Mouse (Mus musculus): ENCODE results near the gene BC003965. TPM values are rescaled to one million over a fixed set of nuclear protein-coding genes. Genes with fewer than 3 reads are reported as not detected.

BC003965 gene
- polyA plus RNA-seq, 1 experiment from 2014 or later = 36.2 TPM

Other genes starting within 250 kb of the BC003965 start
- 76.5 and 78.2 TPM in 2 replicates for gene Mapk8ip3, start 247.6 kb upstream of the BC003965 start, polyA plus RNA-seq (2016; fragmentation: Nextera tagmentation; extraction: Ambion mirVana)
- 304 and 312 TPM in 2 replicates for gene Jpt2, start 223.9 kb upstream of the BC003965 start, polyA plus RNA-seq (2016; fragmentation: Nextera tagmentation; extraction: Ambion mirVana)
- 12.8 and 14.6 TPM in 2 replicates for gene Cramp1l, start 168.8 kb upstream of the BC003965 start, polyA plus RNA-seq (2016; fragmentation: Nextera tagmentation; extraction: Ambion mirVana)
- gene Ift140, start 168.5 kb upstream of the BC003965 start, polyA plus RNA-seq (2016; fragmentation: Nextera tagmentation; extraction: Ambion mirVana) = 28.1 and 31.8 TPM in 2 replicates
- 8.2 and 9.1 TPM in 2 replicates for gene Tmem204, start 101.0 kb upstream of the BC003965 start, polyA plus RNA-seq (2016; fragmentation: Nextera tagmentation; extraction: Ambion mirVana)
- 42.4 and 47.5 TPM in 2 replicates for gene Telo2, start 68.6 kb upstream of the BC003965 start, polyA plus RNA-seq (2016; fragmentation: Nextera tagmentation; extraction: Ambion mirVana)
- 0.18 TPM in 1 of 2 replicates, not detected in the other for gene Ptx4, start 63.8 kb upstream of the BC003965 start, polyA plus RNA-seq (2016; fragmentation: Nextera tagmentation; extraction: Ambion mirVana)
- 23.9 and 26.1 TPM in 2 replicates for gene Clcn7, start 51.2 kb upstream of the BC003965 start, polyA plus RNA-seq (2016; fragmentation: Nextera tagmentation; extraction: Ambion mirVana)
- not detected in 2 replicates for gene Ccdc154, start 22.1 kb upstream of the BC003965 start, polyA plus RNA-seq (2016; fragmentation: Nextera tagmentation; extraction: Ambion mirVana)
- gene Gm38655, start 9.1 kb upstream of the BC003965 start, polyA plus RNA-seq (2016; fragmentation: Nextera tagmentation; extraction: Ambion mirVana) = not detected in 2 replicates
- 10.0 and 11.3 TPM in 2 replicates for gene Unkl, start 3.8 kb downstream of the BC003965 start, polyA plus RNA-seq (2016; fragmentation: Nextera tagmentation; extraction: Ambion mirVana)
- 60.1 and 64.4 TPM in 2 replicates for gene Gnptg, start 55.6 kb downstream of the BC003965 start, polyA plus RNA-seq (2016; fragmentation: Nextera tagmentation; extraction: Ambion mirVana)
- gene Tsr3, start 55.6 kb downstream of the BC003965 start, polyA plus RNA-seq (2016; fragmentation: Nextera tagmentation; extraction: Ambion mirVana) = 61.0 and 64.2 TPM in 2 replicates
- 2.9 and 3.8 TPM in 2 replicates for gene Baiap3, start 71.8 kb downstream of the BC003965 start, polyA plus RNA-seq (2016; fragmentation: Nextera tagmentation; extraction: Ambion mirVana)
- gene Ube2i, start 90.1 kb downstream of the BC003965 start, polyA plus RNA-seq (2016; fragmentation: Nextera tagmentation; extraction: Ambion mirVana) = 849 and 866 TPM in 2 replicates
- gene Prss34, start 113.8 kb downstream of the BC003965 start, polyA plus RNA-seq (2016; fragmentation: Nextera tagmentation; extraction: Ambion mirVana) = not detected in 2 replicates
- gene Prss28, start 124.1 kb downstream of the BC003965 start, polyA plus RNA-seq (2016; fragmentation: Nextera tagmentation; extraction: Ambion mirVana) = not detected in 2 replicates
- gene Prss29, start 134.1 kb downstream of the BC003965 start, polyA plus RNA-seq (2016; fragmentation: Nextera tagmentation; extraction: Ambion mirVana) = not detected in 2 replicates
- gene Tpsab1, start 161.0 kb downstream of the BC003965 start, polyA plus RNA-seq (2016; fragmentation: Nextera tagmentation; extraction: Ambion mirVana) = not detected in 2 replicates
- not detected in 2 replicates for gene Tpsb2, start 181.8 kb downstream of the BC003965 start, polyA plus RNA-seq (2016; fragmentation: Nextera tagmentation; extraction: Ambion mirVana)
- gene Tpsg1, start 184.7 kb downstream of the BC003965 start, polyA plus RNA-seq (2016; fragmentation: Nextera tagmentation; extraction: Ambion mirVana) = 0.29 and 0.45 TPM in 2 replicates
- gene Cacna1h, start 249.2 kb downstream of the BC003965 start, polyA plus RNA-seq (2016; fragmentation: Nextera tagmentation; extraction: Ambion mirVana) = 7.8 and 7.9 TPM in 2 replicates